Mouse (Mus musculus): ENCODE data around the gene Txndc5. TPM values are rescaled to one million over a fixed set of nuclear protein-coding genes. Genes with fewer than 3 reads are reported as not detected.

The Txndc5 gene
- polyA plus RNA-seq, 1 experiment from 2014 or later: 158 TPM

DNA sequence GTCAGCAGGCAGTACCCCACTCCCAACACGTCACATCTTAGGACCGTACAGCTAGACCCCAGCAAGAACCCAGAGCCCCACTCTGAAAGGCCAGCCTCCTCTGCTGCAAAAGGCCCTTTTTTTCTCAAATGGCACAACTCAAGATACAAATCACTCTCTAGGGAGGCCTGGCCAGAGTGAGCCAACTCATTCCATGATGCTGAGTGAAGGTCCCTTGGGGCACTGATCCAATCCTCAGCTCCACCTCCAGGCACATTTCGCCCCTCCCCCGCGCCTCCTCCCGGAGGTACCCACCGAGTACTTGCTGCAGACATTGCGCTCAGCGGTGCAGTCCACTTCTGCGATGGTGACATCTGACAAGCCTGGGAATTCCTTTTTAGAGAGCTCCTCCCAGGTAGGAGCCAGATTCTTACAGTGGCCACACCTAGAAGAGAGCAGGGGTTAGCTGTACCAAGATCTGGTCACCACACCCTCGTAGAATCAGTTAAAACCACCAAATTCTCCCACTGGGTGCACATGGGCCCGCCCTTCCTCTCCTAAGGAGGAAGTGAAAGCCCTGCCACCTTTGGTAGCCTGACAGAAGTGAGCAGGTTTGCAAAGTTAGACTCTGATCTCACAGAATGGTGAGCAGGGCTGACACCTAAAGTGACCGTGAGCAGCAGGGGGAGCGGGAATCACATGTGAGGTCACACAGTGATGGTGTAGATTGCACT is 25.3 kb downstream of the Txndc5 start:
- Histone ChIP-seq H3K9ac (ENCODE audit: low read depth, low read length) (no peak overlapping the region), H3K36me3 (ENCODE audit: control insufficient read depth, insufficient read depth, low read length) (peaks cover 41% of the 10 kb centered on the region), H3K9me3 (ENCODE audit: control insufficient read depth, low read length) (no peaks in the 10 kb centered on the region), H3K4me2 (no peak overlapping the region), H3K4me3 (ENCODE audit: low read depth, low read length) (no peak overlapping the region), H3K4me1 (replicated peaks; ENCODE audit: control insufficient read depth, insufficient read depth, low read length) (no peaks in the 10 kb centered on the region), H3K27me3 (replicated peaks; ENCODE audit: control insufficient read depth, insufficient read depth, low read length) (no peaks in the 10 kb centered on the region), H3K27ac (ENCODE audit: low read depth, low read length) (no peak overlapping the region)
- WGBS: 81% methylated on average over 14 of the region's 14 CpGs
- DNase-seq (ENCODE audit: low spot score) (no peak), ATAC-seq (replicated peaks; ENCODE audit: low FRiP score) (no peak)

DNA sequence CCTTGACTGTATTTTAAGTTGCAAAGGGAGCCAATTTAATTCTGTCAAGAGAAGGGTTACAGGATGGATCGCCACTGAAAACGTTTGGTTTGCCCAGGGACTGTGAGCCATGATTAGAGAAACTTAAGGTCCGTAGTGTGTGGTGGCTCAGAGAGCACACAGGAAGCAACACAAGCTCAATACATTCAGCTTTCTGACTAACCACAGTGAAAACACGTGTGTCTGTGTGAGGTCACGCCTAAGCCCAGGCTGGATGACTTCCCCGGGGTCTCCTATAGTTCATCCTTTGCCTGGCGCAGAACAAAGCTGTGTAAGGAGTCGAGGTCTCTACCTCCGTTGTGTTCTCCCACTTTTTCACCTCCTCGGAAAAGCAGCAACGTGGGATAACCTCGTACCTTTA is 27.3 kb downstream of the Txndc5 start:
- ATAC-seq (replicated peaks; ENCODE audit: low FRiP score): no peak
- WGBS: 85% methylated on average over 12 of the region's 12 CpGs

DNA sequence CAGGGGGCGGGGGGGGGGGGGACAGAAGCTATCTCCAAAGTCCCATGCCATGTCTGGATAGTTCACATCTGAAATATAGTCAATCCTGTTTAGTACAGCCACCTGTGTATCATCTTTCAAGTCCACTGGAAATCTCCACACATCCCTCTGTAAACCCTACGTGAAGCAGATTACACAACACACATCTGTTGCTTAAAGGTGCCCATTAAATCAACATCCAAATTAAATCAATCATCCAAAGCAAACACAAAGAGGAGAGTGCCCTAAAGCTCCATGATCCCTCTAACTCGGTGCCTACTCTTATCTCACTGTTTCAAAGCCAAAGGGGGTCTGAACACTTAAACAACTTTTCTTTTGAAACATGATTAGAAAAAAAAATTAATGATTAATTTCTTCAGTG is 31.9 kb downstream of the Txndc5 start:
- DNase-seq (ENCODE audit: low spot score): no peak
- no peak for ATAC-seq (replicated peaks; ENCODE audit: low FRiP score)
- H3K4me1 ChIP-seq (replicated peaks; ENCODE audit: control insufficient read depth, insufficient read depth, low read length): no peaks in the 10 kb centered on the region
- WGBS: 52% methylated on average over 3 of the region's 3 CpGs
- peaks cover 8% of the 10 kb centered on the region; the same call in 1 of the 2 replicates for H3K36me3 ChIP-seq (ENCODE audit: control insufficient read depth, insufficient read depth, low read length)
- no peaks in the 10 kb centered on the region for H3K27me3 ChIP-seq (replicated peaks; ENCODE audit: control insufficient read depth, insufficient read depth, low read length)
- no peak overlapping the region for H3K27ac ChIP-seq (ENCODE audit: low read depth, low read length)
- H3K9me3 ChIP-seq (ENCODE audit: control insufficient read depth, low read length): no peaks in the 10 kb centered on the region
- H3K4me2 ChIP-seq: no peak overlapping the region
- no peak overlapping the region for H3K4me3 ChIP-seq (ENCODE audit: low read depth, low read length)
- no peak overlapping the region for H3K9ac ChIP-seq (ENCODE audit: low read depth, low read length)

More for the DNA sequence above, 27.3 kb downstream of the Txndc5 start:
- no peaks in the 10 kb centered on the region for H3K27me3 ChIP-seq (replicated peaks; ENCODE audit: control insufficient read depth, insufficient read depth, low read length)
- H3K4me3 ChIP-seq (ENCODE audit: low read depth, low read length): no peak overlapping the region
- DNase-seq (ENCODE audit: low spot score): no peak
- H3K4me1 ChIP-seq (replicated peaks; ENCODE audit: control insufficient read depth, insufficient read depth, low read length): no peaks in the 10 kb centered on the region
- H3K27ac ChIP-seq (ENCODE audit: low read depth, low read length): no peak overlapping the region
- peaks cover 26% of the 10 kb centered on the region for H3K36me3 ChIP-seq (ENCODE audit: control insufficient read depth, insufficient read depth, low read length)
- H3K4me2 ChIP-seq: no peak overlapping the region
- no peak overlapping the region for H3K9ac ChIP-seq (ENCODE audit: low read depth, low read length)
- no peaks in the 10 kb centered on the region for H3K9me3 ChIP-seq (ENCODE audit: control insufficient read depth, low read length)

DNA sequence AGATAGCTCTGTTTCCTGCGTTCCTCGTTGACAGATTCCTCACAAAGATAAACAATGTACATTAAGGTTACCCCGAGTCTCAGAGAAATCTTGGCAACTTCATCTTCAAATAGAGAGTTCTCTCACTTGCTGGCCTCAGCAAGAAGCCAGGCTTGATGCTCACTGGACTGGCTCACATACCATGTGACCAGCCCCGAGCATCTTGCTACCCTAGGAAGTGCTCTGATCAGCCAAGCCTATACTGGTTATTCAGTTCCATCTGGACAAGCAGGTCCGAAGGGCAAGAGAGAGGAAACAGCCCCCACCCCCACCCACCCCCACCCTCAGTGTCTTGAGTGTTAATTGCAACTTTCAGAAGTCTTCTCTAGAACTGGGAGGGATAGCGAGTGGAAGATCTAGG is 41.9 kb downstream of the Txndc5 start:
- no peaks in the 10 kb centered on the region for H3K4me1 ChIP-seq (replicated peaks; ENCODE audit: control insufficient read depth, insufficient read depth, low read length)
- no peak overlapping the region for H3K4me3 ChIP-seq (ENCODE audit: low read depth, low read length)
- no peaks in the 10 kb centered on the region for H3K9me3 ChIP-seq (ENCODE audit: control insufficient read depth, low read length)
- no peak overlapping the region for H3K27ac ChIP-seq (ENCODE audit: low read depth, low read length)
- H3K36me3 ChIP-seq (ENCODE audit: control insufficient read depth, insufficient read depth, low read length): no peaks in the 10 kb centered on the region
- ATAC-seq (replicated peaks; ENCODE audit: low FRiP score) (no peak), DNase-seq (ENCODE audit: low spot score) (no peak)
- no peak overlapping the region for H3K4me2 ChIP-seq
- H3K9ac ChIP-seq (ENCODE audit: low read depth, low read length): no peak overlapping the region
- no peaks in the 10 kb centered on the region for H3K27me3 ChIP-seq (replicated peaks; ENCODE audit: control insufficient read depth, insufficient read depth, low read length)
- 74% methylated on average over 6 of the region's 6 CpGs for WGBS

DNA sequence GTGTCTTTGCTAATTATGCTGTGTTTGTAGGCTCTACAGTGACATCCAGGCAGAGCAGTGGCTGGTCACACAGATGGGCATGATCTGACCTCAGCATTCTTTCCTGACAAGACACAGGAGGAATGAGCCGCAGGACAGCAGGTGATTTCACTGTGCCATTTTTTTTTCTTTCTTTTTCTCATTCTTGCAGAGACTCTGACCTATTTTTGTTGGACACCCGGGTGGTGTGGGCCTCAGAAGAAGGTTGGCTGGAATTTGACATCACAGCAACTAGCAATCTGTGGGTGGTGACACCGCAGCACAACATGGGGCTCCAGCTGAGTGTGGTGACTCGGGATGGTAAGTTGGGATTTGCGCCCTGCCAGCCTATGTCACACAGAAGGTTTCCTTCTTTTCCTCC is 43.9 kb downstream of the Txndc5 start:
- H3K27ac ChIP-seq (ENCODE audit: low read depth, low read length): no peak overlapping the region
- 82% methylated on average over 5 of the region's 5 CpGs for WGBS
- H3K9ac ChIP-seq (ENCODE audit: low read depth, low read length): no peak overlapping the region
- DNase-seq (ENCODE audit: low spot score) (no peak), ATAC-seq (replicated peaks; ENCODE audit: low FRiP score) (no peak)
- H3K4me2 ChIP-seq: no peak overlapping the region
- no peaks in the 10 kb centered on the region for H3K36me3 ChIP-seq (ENCODE audit: control insufficient read depth, insufficient read depth, low read length)
- no peak overlapping the region for H3K4me3 ChIP-seq (ENCODE audit: low read depth, low read length)
- no peaks in the 10 kb centered on the region for H3K4me1 ChIP-seq (replicated peaks; ENCODE audit: control insufficient read depth, insufficient read depth, low read length)
- H3K27me3 ChIP-seq (replicated peaks; ENCODE audit: control insufficient read depth, insufficient read depth, low read length): no peaks in the 10 kb centered on the region
- H3K9me3 ChIP-seq (ENCODE audit: control insufficient read depth, low read length): no peaks in the 10 kb centered on the region

DNA sequence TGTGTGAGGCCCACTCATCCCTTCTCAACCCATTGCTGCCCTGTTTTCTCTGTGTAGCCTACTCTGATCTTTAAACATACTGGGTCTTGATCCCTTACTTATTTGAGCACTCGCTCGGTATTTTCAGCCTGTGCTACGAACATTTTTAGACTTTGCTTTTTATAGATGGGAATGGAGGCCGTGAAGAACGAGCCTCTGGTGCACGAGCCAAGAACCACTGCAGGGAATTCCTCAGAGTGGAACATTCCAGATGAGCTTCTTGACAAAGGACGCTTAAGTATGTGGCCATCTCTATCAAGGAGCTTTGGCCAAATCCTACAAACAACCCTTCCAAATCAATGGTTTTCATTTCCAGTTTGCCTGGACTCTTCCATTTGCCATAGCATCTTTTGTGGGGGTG is 47.6 kb downstream of the Txndc5 start:
- no peak for DNase-seq (ENCODE audit: low spot score)
- no peaks in the 10 kb centered on the region for H3K27me3 ChIP-seq (replicated peaks; ENCODE audit: control insufficient read depth, insufficient read depth, low read length)
- no peak overlapping the region for H3K27ac ChIP-seq (ENCODE audit: low read depth, low read length)
- no peak overlapping the region for H3K4me2 ChIP-seq
- H3K36me3 ChIP-seq (ENCODE audit: control insufficient read depth, insufficient read depth, low read length): no peaks in the 10 kb centered on the region
- H3K4me1 ChIP-seq (replicated peaks; ENCODE audit: control insufficient read depth, insufficient read depth, low read length): no peaks in the 10 kb centered on the region
- no peak overlapping the region for H3K9ac ChIP-seq (ENCODE audit: low read depth, low read length)
- WGBS: 82% methylated on average over 7 of the region's 7 CpGs
- no peak for ATAC-seq (replicated peaks; ENCODE audit: low FRiP score)
- H3K4me3 ChIP-seq (ENCODE audit: low read depth, low read length): no peak overlapping the region
- H3K9me3 ChIP-seq (ENCODE audit: control insufficient read depth, low read length): no peaks in the 10 kb centered on the region

DNA sequence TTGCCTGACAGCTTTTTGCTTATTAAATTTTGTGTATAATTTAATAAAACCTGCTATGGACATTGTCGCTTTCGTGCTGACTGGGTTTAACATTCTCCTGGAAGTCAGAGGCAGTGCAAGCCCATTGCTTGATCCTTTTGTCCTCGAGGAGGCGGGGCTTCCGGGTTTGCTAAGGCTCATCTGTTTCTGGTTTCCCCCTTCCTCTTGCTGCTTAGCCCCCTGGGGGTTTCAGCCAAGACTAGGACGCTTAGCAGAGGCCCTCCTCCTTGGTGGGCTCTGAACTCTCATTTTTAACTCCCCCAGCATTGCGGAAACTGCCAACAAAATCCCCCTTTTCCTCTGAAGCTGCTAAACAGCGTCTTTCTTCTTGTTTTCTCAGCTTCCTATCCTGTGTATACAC is 51.7 kb downstream of the Txndc5 start:
- H3K9me3 ChIP-seq (ENCODE audit: control insufficient read depth, low read length): no peaks in the 10 kb centered on the region
- no peaks in the 10 kb centered on the region for H3K4me1 ChIP-seq (replicated peaks; ENCODE audit: control insufficient read depth, insufficient read depth, low read length)
- H3K4me3 ChIP-seq (ENCODE audit: low read depth, low read length): no peak overlapping the region
- DNase-seq (ENCODE audit: low spot score): no peak
- no peak overlapping the region for H3K27ac ChIP-seq (ENCODE audit: low read depth, low read length)
- ATAC-seq (replicated peaks; ENCODE audit: low FRiP score): no peak
- H3K36me3 ChIP-seq (ENCODE audit: control insufficient read depth, insufficient read depth, low read length): no peaks in the 10 kb centered on the region
- no peak overlapping the region for H3K9ac ChIP-seq (ENCODE audit: low read depth, low read length)
- no peaks in the 10 kb centered on the region for H3K27me3 ChIP-seq (replicated peaks; ENCODE audit: control insufficient read depth, insufficient read depth, low read length)
- 39% methylated on average over 8 of the region's 8 CpGs for WGBS
- no peak overlapping the region for H3K4me2 ChIP-seq

DNA sequence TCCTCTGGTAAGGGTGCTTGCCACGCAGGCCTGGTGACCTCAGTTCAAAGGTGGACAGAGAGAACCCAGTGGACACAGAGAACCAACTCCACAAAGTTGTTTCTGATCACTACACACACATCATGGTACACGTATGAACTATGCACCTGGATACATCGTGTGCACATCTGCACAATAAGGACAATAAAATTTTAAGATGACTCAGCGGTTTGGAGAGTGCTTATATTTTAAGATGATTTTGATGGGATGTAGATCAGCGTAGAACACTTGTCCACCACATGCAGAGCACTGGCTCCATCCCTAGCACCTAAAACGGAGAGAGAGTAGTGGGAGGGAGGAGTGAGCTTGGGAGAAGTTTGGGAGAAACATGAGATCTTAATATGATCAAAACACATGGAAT is 55.1 kb downstream of the Txndc5 start:
- Histone ChIP-seq H3K27ac (ENCODE audit: low read depth, low read length) (no peak overlapping the region), H3K27me3 (replicated peaks; ENCODE audit: control insufficient read depth, insufficient read depth, low read length) (no peaks in the 10 kb centered on the region), H3K9ac (ENCODE audit: low read depth, low read length) (no peak overlapping the region), H3K36me3 (ENCODE audit: control insufficient read depth, insufficient read depth, low read length) (no peaks in the 10 kb centered on the region), H3K4me3 (ENCODE audit: low read depth, low read length) (no peak overlapping the region), H3K4me2 (no peak overlapping the region), H3K4me1 (replicated peaks; ENCODE audit: control insufficient read depth, insufficient read depth, low read length) (no peaks in the 10 kb centered on the region), H3K9me3 (ENCODE audit: control insufficient read depth, low read length) (no peaks in the 10 kb centered on the region)
- WGBS: 84% methylated on average over 6 of the region's 6 CpGs
- ATAC-seq (replicated peaks; ENCODE audit: low FRiP score): no peak
- no peak for DNase-seq (ENCODE audit: low spot score)

DNA sequence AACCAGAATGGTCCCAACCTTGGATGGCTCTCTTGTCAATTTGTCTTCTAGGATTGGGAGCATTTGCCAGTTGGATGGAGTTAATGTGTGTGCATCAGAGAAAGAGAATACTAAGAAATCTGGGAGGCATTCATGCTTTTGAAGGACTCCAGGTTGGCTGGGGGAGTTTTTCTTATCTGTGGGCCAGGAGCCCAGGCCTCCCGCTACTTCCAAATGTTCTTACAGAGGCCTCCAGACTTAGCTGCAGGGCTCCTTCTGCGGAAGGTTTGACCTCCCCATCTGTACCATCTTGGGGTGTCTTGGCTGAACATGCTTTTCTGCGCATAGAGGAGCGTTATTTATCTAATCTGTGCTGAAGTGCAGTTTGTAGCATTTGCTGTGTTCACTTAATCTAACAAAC is 56.0 kb downstream of the Txndc5 start:
- Histone ChIP-seq H3K4me3 (ENCODE audit: low read depth, low read length) (no peak overlapping the region), H3K4me1 (replicated peaks; ENCODE audit: control insufficient read depth, insufficient read depth, low read length) (no peaks in the 10 kb centered on the region), H3K27ac (ENCODE audit: low read depth, low read length) (no peak overlapping the region), H3K9ac (ENCODE audit: low read depth, low read length) (no peak overlapping the region), H3K36me3 (ENCODE audit: control insufficient read depth, insufficient read depth, low read length) (no peaks in the 10 kb centered on the region), H3K27me3 (replicated peaks; ENCODE audit: control insufficient read depth, insufficient read depth, low read length) (no peaks in the 10 kb centered on the region), H3K4me2 (no peak overlapping the region), H3K9me3 (ENCODE audit: control insufficient read depth, low read length) (no peaks in the 10 kb centered on the region)
- 80% methylated on average over 4 of the region's 4 CpGs for WGBS
- ATAC-seq (replicated peaks; ENCODE audit: low FRiP score) (no peak), DNase-seq (ENCODE audit: low spot score) (no peak)

All from liver, embryonic 11.5 days (tissue).